Mouse (Mus musculus) erythroblast, embryonic 14.5 days (primary cell): ENCODE results near the gene Mastl. TPM values are rescaled to one million over a fixed set of nuclear protein-coding genes. Genes with fewer than 3 reads are reported as not detected.

ENCODE experiments used
- H3K27me3 ChIP-seq: 2 replicates; pipeline ENCODE4 v1.6.1; 2012; ENCODE audit warnings: inconsistent platforms; ENCODE audit not compliant: control insufficient read depth
- H3K36me3 ChIP-seq: 2 replicates; pipeline ENCODE4 v1.6.1; 2012; ENCODE audit warnings: mild to moderate bottlenecking, inconsistent platforms; ENCODE audit not compliant: control insufficient read depth
- H3K4me1 ChIP-seq: 2 replicates; pipeline ENCODE4 v1.6.1; 2012; ENCODE audit warnings: inconsistent platforms; ENCODE audit not compliant: control insufficient read depth
- H3K4me3 ChIP-seq: replicated peaks from 2 replicates; pipeline ENCODE3; 2012; ENCODE audit warnings: moderate library complexity, mild to moderate bottlenecking, inconsistent platforms
- H3K9me3 ChIP-seq: 2 replicates; pipeline ENCODE4 v1.6.1; 2012; ENCODE audit warnings: low read length, inconsistent platforms, mixed read lengths; ENCODE audit not compliant: control insufficient read depth
- GATA1 ChIP-seq: IDR thresholded peaks from 2 replicates; pipeline ENCODE4 v1.6.1; 2012; ENCODE audit warnings: low read length, inconsistent platforms, mixed read lengths
- TAL1 ChIP-seq: IDR thresholded peaks from 3 replicates; pipeline ENCODE4 v1.6.1; 2012; ENCODE audit warnings: low read length, inconsistent platforms, mixed read lengths
- polyA plus RNA-seq: library from polyadenylated mRNA; stranded (reverse); fragments of >175 nt; gene quantifications from 2 replicates; pipeline ENCODE4 v1.2.3, GENCODE M21; 2012

Mastl gene
- polyA plus RNA-seq, 1 experiment, result 0.34 TPM

DNA sequence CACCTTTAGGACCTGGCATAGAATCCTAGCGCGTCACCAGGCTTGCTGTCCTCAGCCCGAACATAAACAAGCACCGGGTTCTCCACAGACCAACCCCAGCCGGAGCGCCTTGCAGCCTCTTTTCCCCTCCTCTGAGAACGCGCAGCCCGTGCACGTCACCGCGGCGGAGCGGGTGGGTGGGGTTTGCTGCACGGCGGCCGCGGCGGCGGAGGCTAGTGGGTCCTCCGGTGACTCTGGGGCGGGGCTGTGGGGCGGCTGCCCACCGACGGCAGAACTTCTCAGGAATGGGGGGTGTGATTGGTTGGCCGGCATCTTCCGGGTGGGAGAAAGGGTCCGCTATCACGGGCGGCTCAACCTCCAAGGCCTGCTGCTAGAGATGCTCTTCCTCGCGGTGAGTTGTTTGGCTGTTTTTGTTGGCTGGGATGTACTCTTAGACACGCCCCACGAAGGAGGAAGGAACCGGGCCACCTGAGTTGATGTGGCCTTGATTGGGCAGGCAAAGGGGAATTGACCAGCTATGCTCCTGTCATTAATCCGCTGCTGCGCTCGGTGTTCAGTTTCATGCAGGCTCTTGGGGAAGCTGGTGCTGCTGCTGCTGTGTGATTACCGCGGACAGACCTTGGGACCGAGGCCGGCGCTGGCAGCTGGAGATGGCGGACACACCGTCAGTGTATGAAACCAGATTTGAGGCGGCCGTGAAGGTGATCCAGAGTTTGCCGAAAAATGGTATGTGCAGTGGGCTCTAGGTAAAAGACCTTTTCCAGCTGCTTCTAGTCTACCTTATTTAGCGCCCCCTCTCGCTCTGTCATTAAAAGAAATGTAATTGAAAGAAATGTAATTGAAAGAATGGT lies 86.7 kb downstream of the Mastl start:
- Histone ChIP-seq H3K36me3 (peaks cover 12% of the 10 kb centered on the region), H3K4me1 (peaks cover 26% of the 10 kb centered on the region), H3K27me3 (no peaks in the 10 kb centered on the region), H3K4me3 (peak overlapping the region; percentile 94), H3K9me3 (no peaks in the 10 kb centered on the region)
- TF ChIP-seq GATA1 (no peak), TAL1 (no peak)

- Histone ChIP-seq H3K27me3 (no peaks in the 10 kb centered on the region), H3K36me3 (peaks cover 8% of the 10 kb centered on the region), H3K9me3 (no peaks in the 10 kb centered on the region), H3K4me3 (peak overlapping the region; percentile 94), H3K4me1 (peaks cover 26% of the 10 kb centered on the region)
- TF ChIP-seq GATA1, result no peak
- TF ChIP-seq TAL1, result no peak
Measured at GRCm38 (mm10) chr2:23068370-23068737, 87.5 kb downstream of the Mastl start.

DNA sequence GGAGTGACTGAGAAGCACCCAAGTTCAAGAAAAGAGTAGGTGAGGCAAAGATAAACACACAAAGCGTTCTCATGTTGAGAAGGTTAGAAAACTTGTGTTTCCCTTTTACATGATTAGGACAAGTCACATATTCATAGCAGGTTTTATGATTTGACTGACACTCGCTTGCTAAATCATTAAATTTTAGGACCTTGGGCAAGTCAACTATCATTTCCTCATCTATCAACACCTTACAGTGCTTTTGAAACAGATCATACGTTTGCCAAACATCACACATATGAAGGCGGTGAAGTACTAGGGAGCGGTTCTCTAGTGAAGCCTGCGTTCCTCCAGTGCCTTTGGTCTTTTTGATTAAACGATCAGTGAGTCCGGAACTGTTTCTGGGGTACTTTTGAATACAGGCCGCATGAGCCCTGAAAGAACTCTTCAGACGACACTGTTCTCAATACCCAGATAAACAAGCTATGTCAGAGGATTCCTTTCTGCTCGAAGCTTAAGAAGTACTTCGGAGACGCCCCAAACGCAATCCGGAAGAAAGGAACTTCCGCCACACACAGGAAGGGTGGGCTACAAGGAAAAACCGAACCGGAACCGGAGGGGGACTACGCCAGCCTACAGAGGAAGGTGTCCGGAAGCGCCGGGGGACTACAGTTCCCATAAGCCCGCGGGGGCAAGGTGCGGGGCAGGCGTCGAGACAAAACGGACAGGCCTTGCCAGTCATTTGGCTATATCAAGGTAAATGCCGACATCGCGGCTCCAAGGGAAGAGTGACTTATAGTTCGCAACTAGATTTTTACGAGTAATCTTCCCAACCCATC lies 88.1 kb downstream of the Mastl start, which contains the start of gene Acbd5:
Gene Acbd5 (plus strand): TSS at position 616 of the 818 bp plus-strand sequence.
- Histone ChIP-seq H3K4me3 (peak within 1 kb of the TSS; percentile 94), H3K9me3 (no peaks in the 10 kb centered on the region), H3K36me3 (peaks cover 7% of the 10 kb centered on the region), H3K4me1 (peaks cover 26% of the 10 kb centered on the region), H3K27me3 (no peaks in the 10 kb centered on the region)
- no peak for TF ChIP-seq TAL1
- no peak for TF ChIP-seq GATA1

Other genes starting within 250 kb of the Mastl start
- 2.4 and 2.7 TPM in 2 replicates for gene Abi1, start 115.8 kb downstream of the Mastl start, polyA plus RNA-seq
- 0.71 and 0.76 TPM in 2 replicates for gene Acbd5, start 87.9 kb downstream of the Mastl start, polyA plus RNA-seq
- gene Yme1l1, start 345 bp upstream of the Mastl start, polyA plus RNA-seq, result 0.35 and 0.45 TPM in 2 replicates
- not detected in 2 replicates for gene 4931423N10Rik, start 51.5 kb upstream of the Mastl start, polyA plus RNA-seq
- gene Nxph2, start 165.2 kb upstream of the Mastl start, polyA plus RNA-seq, result not detected in 2 replicates